Mouse (Mus musculus) thymus, adult 2 months (tissue): ENCODE data around the gene Arhgap25. TPM values are rescaled to one million over a fixed set of nuclear protein-coding genes. Genes with fewer than 3 reads are reported as not detected.

Source experiments
- DNase-seq: peaks from one replicate; pipeline ENCODE4 v3.0.0; 2021
- H3K27ac ChIP-seq: fragments of 200-500 bp; 2 replicates; pipeline ENCODE4 v1.5.1; 2012; ENCODE audit warnings: low read length, control low read depth; ENCODE audit not compliant: control insufficient read depth, insufficient read depth
- H3K27me3 ChIP-seq: fragments of 200-500 bp; 2 replicates; pipeline ENCODE4 v1.6.1; 2012; ENCODE audit warnings: mild to moderate bottlenecking, low read length, moderate library complexity, mixed read lengths; ENCODE audit not compliant: control insufficient read depth, insufficient read depth
- H3K36me3 ChIP-seq: fragments of 200-500 bp; 2 replicates; pipeline ENCODE4 v1.6.1; 2012; ENCODE audit warnings: mild to moderate bottlenecking, low read length, moderate library complexity; ENCODE audit not compliant: control insufficient read depth, insufficient read depth
- H3K4me1 ChIP-seq: fragments of 200-500 bp; replicated peaks from 2 replicates; pipeline ENCODE4 v1.6.1; 2012; ENCODE audit warnings: low read length; ENCODE audit not compliant: control insufficient read depth, insufficient read depth
- H3K4me3 ChIP-seq: fragments of 200-500 bp; 2 replicates; pipeline ENCODE4 v1.5.1; 2012; ENCODE audit warnings: mild to moderate bottlenecking, low read length, control low read depth, moderate library complexity; ENCODE audit not compliant: control insufficient read depth, insufficient read depth
- CTCF ChIP-seq: fragments of 200-500 bp; IDR thresholded peaks from 2 replicates; pipeline ENCODE4 v1.5.1; 2012; ENCODE audit warnings: mild to moderate bottlenecking, control low read depth, low read length, moderate library complexity, borderline replicate concordance; ENCODE audit not compliant: control insufficient read depth, poor library complexity, insufficient read depth; ENCODE audit errors: extremely low read depth
- POLR2A ChIP-seq: fragments of 200-500 bp; IDR thresholded peaks from 2 replicates; pipeline ENCODE4 v1.6.1; 2012; ENCODE audit warnings: mild to moderate bottlenecking, low read length, control low read depth, moderate library complexity; ENCODE audit not compliant: control insufficient read depth, poor library complexity, insufficient read depth; ENCODE audit errors: extremely low read depth
- WGBS: fragments of 180-500 bp; shearing (Covaris S2); methylation state at CpG from one replicate; pipeline ENCODE4 v1.1.7; 2018; 5-methylcytosine and 5-hydroxymethylcytosine counted together
- polyA plus RNA-seq: library from polyadenylated mRNA; depleted of rRNA; stranded (reverse); fragments of >200 nt; gene quantifications from 2 replicates; pipeline ENCODE4 v1.2.3, GENCODE M21; 2012

Arhgap25 gene
- polyA plus RNA-seq, 1 experiment: 17.2 TPM

- no peak overlapping the region for H3K4me3 ChIP-seq
- 12% methylated on average over 8 of the region's 8 CpGs for WGBS
- H3K27ac ChIP-seq: no peak overlapping the region
- H3K36me3 ChIP-seq: no peaks in the 10 kb centered on the region
- no peak for TF ChIP-seq POLR2A
- TF ChIP-seq CTCF: no peak
- H3K4me1 ChIP-seq: no peaks in the 10 kb centered on the region
- no peaks in the 10 kb centered on the region for H3K27me3 ChIP-seq
- DNase-seq: no peak
These were observed 96.3 kb downstream of the Arhgap25 start for GRCm38 (mm10) chr6:87436745-87437144.

DNA sequence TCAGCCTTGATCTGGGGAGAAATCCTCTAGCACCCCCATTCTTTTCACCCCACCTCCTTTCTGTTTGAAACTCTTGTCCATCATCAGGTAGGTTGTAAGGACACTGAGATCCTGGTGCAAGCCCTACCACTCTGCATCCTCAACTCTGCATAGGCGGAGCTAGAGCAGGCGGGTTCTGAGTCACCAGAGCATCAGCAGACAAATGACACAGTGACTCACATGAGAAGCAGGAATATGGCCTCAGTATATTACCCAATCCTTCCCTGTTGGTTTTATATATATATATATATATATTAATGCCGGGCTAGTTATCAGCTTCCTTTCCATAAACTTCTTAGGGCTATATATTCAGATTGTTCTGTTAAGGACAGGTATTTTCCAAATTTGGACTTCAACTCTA is 97.3 kb downstream of the Arhgap25 start:
- Histone ChIP-seq H3K4me3 (no peak overlapping the region), H3K36me3 (no peaks in the 10 kb centered on the region), H3K27ac (no peak overlapping the region), H3K4me1 (no peaks in the 10 kb centered on the region), H3K27me3 (no peaks in the 10 kb centered on the region)
- 87% methylated on average over 3 of the region's 3 CpGs for whole genome bisulfite sequencing
- no peak for TF ChIP-seq POLR2A
- DNase-seq: no peak

- no peak for DNase-seq
- Histone ChIP-seq H3K36me3 (no peaks in the 10 kb centered on the region), H3K27ac (no peak within 1 kb of the TSS), H3K4me3 (no peak within 1 kb of the TSS), H3K27me3 (no peaks in the 10 kb centered on the region), H3K4me1 (no peaks in the 10 kb centered on the region)
- WGBS: 92% methylated on average over 7 of the region's 7 CpGs
- TF ChIP-seq POLR2A (no peak), CTCF (no peak)
These were observed 104.5 kb downstream of the Arhgap25 start, which contains the start of gene Bmp10 for GRCm38 (mm10) chr6:87428487-87429044. Bmp10 (plus strand) TSS chr6:87428994.

GRCm38 (mm10) chr6:87427616-87428015 is 105.4 kb downstream of the Arhgap25 start:
- no peak for DNase-seq
- no peak overlapping the region for H3K4me3 ChIP-seq
- WGBS: 92% methylated on average over 8 of the region's 8 CpGs
- no peaks in the 10 kb centered on the region for H3K27me3 ChIP-seq
- no peaks in the 10 kb centered on the region for H3K36me3 ChIP-seq
- no peak for TF ChIP-seq CTCF
- no peak for TF ChIP-seq POLR2A
- no peaks in the 10 kb centered on the region for H3K4me1 ChIP-seq
- no peak overlapping the region for H3K27ac ChIP-seq

- no peak for DNase-seq
- TF ChIP-seq POLR2A (no peak), CTCF (no peak)
- no peak overlapping the region for H3K27ac ChIP-seq
- H3K4me1 ChIP-seq: no peaks in the 10 kb centered on the region
- H3K36me3 ChIP-seq: no peaks in the 10 kb centered on the region
- 88% methylated on average over 5 of the region's 5 CpGs for WGBS
- no peaks in the 10 kb centered on the region for H3K27me3 ChIP-seq
- H3K4me3 ChIP-seq: no peak overlapping the region
These were observed 106.1 kb downstream of the Arhgap25 start for GRCm38 (mm10) chr6:87426954-87427353.

- no peak overlapping the region for H3K27ac ChIP-seq
- TF ChIP-seq CTCF (no peak), POLR2A (no peak)
- no peaks in the 10 kb centered on the region for H3K4me1 ChIP-seq
- DNase-seq: no peak
- no peak overlapping the region for H3K4me3 ChIP-seq
- H3K36me3 ChIP-seq: no peaks in the 10 kb centered on the region
- H3K27me3 ChIP-seq: no peaks in the 10 kb centered on the region
- 63% methylated on average over 19 of the region's 19 CpGs for WGBS
These were observed 108.8 kb downstream of the Arhgap25 start for GRCm38 (mm10) chr6:87424037-87424816.

GRCm38 (mm10) chr6:87422304-87422703 is 110.8 kb downstream of the Arhgap25 start:
- 91% methylated on average over 7 of the region's 7 CpGs for WGBS

More at GRCm38 (mm10) chr6:87422304-87422703, 110.8 kb downstream of the Arhgap25 start:
- DNase-seq: no peak
- Histone ChIP-seq H3K36me3 (no peaks in the 10 kb centered on the region), H3K4me1 (no peaks in the 10 kb centered on the region; the same call in 1 of the 2 replicates), H3K27ac (no peak overlapping the region), H3K27me3 (no peaks in the 10 kb centered on the region), H3K4me3 (no peak overlapping the region)
- no peak for TF ChIP-seq CTCF
- TF ChIP-seq POLR2A: no peak
